Mouse (Mus musculus): Measurements from ENCODE around the gene Rxrg.

DNA sequence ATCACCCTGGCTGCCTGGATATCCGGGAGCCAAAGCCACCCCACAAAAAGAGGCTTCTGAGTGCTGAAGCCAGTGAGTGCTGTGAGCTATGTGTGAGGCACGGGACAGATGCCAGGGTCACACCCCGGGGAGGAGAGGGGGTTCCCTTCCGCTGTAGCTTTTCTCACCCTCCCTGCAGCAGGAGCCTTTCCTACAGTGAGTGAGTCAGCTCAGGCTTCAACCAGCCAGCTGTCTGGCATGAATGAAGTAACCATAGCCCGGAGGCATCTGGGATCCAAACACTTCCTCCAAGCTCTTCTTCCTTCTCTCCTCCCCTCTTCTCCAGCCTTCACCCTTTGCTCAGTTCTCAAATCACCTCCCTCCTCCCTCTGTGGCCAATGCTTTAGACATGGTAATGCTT, 46.6 kb upstream of the Rxrg start:
- TF ChIP-seq CTCF (IDR thresholded peaks at IDR 0.05; ENCODE audit: low read depth) (no peak), EP300 (IDR thresholded peaks at IDR 0.05; ENCODE audit: low read depth) (no peak)

All from liver, embryonic 14.5 days (tissue).